Mouse (Mus musculus) heart, adult 2 months (tissue): ENCODE data around the gene Farp2.

Experiments used
- EP300 ChIP-seq: fragments of 200-500 bp; IDR thresholded peaks from 2 replicates; pipeline ENCODE4 v1.6.1; 2011; ENCODE audit warnings: low read depth, low read length, control low read depth; ENCODE audit not compliant: insufficient read depth
- POLR2A ChIP-seq: fragments of 200-500 bp; IDR thresholded peaks from 2 replicates; pipeline ENCODE4 v1.6.1; 2011; ENCODE audit warnings: mild to moderate bottlenecking, low read depth, low read length, control low read depth; ENCODE audit not compliant: insufficient read depth

- TF ChIP-seq EP300 (no peak), POLR2A (no peak)
Measured at GRCm38 (mm10) chr1:93609762-93610161, 97.9 kb downstream of the Farp2 start.
